Mouse (Mus musculus) lung, adult 2 months (tissue): Measurements from ENCODE around the gene Tubgcp6.

Experiments used
- CTCF ChIP-seq: fragments of 200-500 bp; IDR thresholded peaks from 2 replicates; pipeline ENCODE4 v1.5.1; 2011; ENCODE audit warnings: mild to moderate bottlenecking, low read length, control low read depth; ENCODE audit not compliant: insufficient read depth
- POLR2A ChIP-seq: fragments of 200-500 bp; IDR thresholded peaks from 2 replicates; pipeline ENCODE4 v1.6.1; 2011; ENCODE audit warnings: low read depth, mild to moderate bottlenecking, control low read depth, low read length, borderline replicate concordance; ENCODE audit errors: extremely low read depth

DNA sequence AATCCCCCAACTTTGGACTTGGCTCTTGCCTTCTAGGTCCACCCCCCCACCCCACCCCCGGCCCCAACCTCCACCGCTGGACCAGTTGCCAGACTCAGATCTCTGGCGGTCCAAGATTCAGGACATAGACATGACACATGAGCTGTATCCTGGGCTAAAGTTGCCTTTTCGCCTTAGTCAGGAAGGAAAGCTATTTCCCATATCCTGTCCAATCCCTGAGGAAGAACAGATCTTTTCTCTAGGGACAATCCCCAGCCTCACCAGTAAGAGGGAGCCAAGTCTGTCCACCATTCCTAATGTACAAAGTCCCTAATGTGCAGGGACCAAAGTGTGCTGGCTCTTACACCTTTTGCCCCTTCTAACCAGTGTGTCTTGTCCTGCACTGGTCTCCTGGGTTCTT lies 19.0 kb upstream of the Tubgcp6 start:
- TF ChIP-seq POLR2A (no peak), CTCF (no peak)
